Mouse (Mus musculus): ENCODE measurements at regions not wholly inside any gene's neighbourhood (a gene's known extent, or its start where the extent isn't known, plus 50 kb on each side); places are given as distances from the start of the nearest gene placed in this dataset.

DNA sequence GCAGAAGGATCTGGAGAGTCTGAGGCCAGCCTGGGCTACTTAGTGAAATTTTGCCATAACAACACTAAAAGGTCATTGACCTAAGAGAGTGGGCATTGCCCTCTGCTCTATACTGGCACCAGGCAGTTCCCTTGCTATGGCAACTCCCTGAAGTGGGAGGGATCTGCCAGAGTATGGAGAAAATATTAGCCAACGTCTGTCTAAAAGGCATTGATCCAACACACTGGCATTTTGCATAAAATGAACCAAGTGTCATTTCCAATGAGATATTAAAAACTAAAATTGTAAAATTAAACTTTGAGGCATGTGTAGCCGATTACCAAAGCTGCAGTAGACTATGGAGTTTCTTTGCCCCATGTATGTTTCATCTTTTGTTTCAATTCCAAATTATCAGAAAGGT, 57.6 kb upstream of the Mpp6 start:
- intact Hi-C loops (cut with DNase I): no loop called here
- DNase-seq: no peak

- no peak for DNase-seq
These were observed 57.0 kb upstream of the Mpp6 start for GRCm38 (mm10) chr6:50053086-50053485.

DNA sequence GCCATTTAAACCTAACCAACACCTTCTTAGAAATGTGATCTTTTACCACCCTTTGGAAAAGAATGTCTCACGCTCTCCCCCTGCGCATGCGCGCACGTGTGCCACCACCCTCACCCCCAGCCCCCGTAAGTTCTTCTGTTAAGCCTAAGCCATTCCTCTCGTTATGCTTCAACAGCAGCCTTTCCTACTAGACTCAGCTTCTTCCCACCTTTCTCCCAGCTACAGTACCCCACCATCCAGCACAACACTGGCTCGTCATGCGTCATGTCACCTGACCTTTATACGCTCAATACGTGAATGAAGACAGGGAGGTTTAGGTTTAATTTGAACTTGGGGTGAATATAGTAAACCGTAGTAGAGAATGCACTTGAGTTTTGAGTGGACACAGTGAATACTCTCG, 55.8 kb upstream of the Mpp6 start:
- intact Hi-C loops (cut with DNase I): no loop called here
- DNase-seq: no peak

More at GRCm38 (mm10) chr6:50053086-50053485, 57.0 kb upstream of the Mpp6 start:
- intact Hi-C loops (cut with DNase I): no loop called here

GRCm38 (mm10) chr6:50058596-50058995, 51.4 kb upstream of the Mpp6 start:
- intact Hi-C loops (cut with DNase I): no loop called here

DNA sequence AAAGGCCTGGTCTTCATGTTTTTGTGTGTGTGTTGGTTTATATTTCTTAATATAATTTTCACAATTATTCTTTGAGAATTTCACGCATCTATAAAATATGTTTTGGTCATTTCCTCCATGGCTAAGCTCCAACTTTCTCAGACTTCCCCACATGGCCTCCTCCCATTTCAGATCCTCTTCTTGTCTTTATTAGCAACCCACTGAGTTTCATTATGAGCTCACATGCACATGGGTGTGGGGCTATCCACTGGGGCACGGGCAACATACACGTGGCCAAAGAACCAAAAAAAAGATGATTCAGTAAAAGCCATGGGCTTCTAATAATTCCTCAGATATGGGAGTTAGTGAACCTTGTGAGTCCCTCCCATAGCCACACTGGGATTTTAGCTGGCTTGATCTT, 50.1 kb upstream of the Mpp6 start:
- intact Hi-C loops (cut with DNase I): no loop called here
- no peak for DNase-seq

More at GRCm38 (mm10) chr6:50058596-50058995, 51.4 kb upstream of the Mpp6 start:
- no peak for DNase-seq

Measured in left cerebral cortex, postnatal 4 days (tissue).